Mouse (Mus musculus) heart, adult 2 months (tissue): Measurements from ENCODE around the gene Pcolce.

ENCODE experiments used
- CTCF ChIP-seq: fragments of 200-600 bp; IDR thresholded peaks from 2 replicates; pipeline ENCODE4 v1.8.1; 2022; ENCODE audit warnings: antibody characterized with exemption, mild to moderate bottlenecking, moderate library complexity
- EP300 ChIP-seq: fragments of 200-500 bp; IDR thresholded peaks from 2 replicates; pipeline ENCODE4 v1.6.1; 2011; ENCODE audit warnings: low read depth, low read length, control low read depth; ENCODE audit not compliant: insufficient read depth
- POLR2A ChIP-seq: fragments of 200-500 bp; IDR thresholded peaks from 2 replicates; pipeline ENCODE4 v1.6.1; 2011; ENCODE audit warnings: mild to moderate bottlenecking, low read depth, low read length, control low read depth; ENCODE audit not compliant: insufficient read depth

DNA sequence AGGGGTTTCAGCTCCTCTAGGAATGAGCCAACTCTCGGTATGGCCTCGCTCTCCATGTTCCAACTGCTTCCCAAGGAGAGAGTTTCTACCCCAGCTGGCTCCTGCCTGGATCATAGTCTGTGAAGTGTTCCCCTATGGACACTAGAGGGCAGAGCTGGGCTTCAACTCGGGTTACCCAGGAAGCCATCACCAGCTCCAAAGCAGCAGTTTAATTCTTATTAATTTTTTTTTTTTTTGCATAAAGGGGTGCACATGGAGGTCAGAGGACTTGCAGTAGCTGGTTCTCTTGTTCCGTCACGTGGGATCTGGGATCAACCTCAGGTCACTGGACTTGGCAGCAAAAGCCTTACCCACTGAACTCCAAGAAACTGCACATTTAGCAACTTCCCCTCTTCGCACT, 43.4 kb upstream of the Pcolce start:
- peak; percentile 96 for TF ChIP-seq CTCF
- no peak for TF ChIP-seq POLR2A
- peak; percentile 93 for TF ChIP-seq EP300
